Mouse (Mus musculus): Measurements from ENCODE around the gene Tex37.
A peak's percentile ranks its signal among the peaks of the same experiment; 100 is the strongest.

The Tex37 gene

DNA sequence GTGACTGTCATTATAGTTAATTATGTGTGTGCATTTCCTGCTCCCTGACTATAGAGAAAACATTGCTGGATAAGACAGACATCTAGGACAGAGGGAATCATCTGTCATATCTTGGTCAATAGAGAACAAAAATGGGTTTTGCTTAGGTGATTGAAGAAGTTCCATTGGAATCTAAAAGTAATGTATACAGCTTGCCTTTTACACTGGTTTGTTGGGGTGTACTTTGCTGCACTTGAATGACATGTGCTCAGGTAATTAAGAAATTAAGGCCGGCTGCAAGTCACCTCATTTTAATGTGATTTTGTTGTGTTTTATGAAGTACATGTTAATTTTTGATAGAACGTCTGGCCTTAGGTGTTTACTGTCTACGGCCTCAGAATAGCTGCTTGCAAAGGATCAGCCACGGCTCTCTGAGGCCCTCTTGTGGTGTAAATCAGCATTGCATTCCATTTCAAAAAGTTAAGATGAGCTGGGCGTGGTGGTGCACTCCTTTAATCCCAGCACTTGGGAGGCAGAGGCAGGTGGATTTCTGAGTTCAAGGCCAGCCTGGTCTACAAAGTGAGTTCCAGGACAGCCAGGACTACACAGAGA, 37.9 kb downstream of the Tex37 start:
- peak; percentile 66 for DNase-seq

GRCm38 (mm10) chr6:70875017-70875416, 43.7 kb downstream of the Tex37 start:
- DNase-seq: no peak

- DNase-seq: peak; percentile 34
Measured at GRCm38 (mm10) chr6:70874035-70874775, 44.5 kb downstream of the Tex37 start.

DNA sequence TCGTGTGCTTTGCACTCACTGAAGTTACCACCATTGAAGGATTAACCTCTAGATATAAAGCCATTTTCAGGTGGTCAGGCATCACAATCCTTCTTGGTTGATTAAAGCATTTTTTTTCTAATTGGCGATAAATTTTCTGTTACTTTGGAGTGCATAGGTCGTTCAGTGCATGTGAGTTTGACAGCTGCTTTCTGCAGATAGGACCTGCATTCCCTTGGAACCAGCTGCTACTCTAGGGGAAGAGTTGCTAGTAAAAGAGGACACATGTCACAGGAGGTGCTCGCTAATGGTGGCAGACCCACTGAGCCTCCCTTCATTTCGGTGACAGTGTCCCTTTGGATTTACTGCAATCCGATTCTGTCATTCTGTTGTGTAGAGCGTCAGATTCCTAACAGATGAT, 46.2 kb downstream of the Tex37 start:
- no peak for DNase-seq

GRCm38 (mm10) chr6:70872128-70872527, 46.6 kb downstream of the Tex37 start:
- no peak for DNase-seq

GRCm38 (mm10) chr6:70871511-70871980, 47.2 kb downstream of the Tex37 start:
- DNase-seq: no peak

DNA sequence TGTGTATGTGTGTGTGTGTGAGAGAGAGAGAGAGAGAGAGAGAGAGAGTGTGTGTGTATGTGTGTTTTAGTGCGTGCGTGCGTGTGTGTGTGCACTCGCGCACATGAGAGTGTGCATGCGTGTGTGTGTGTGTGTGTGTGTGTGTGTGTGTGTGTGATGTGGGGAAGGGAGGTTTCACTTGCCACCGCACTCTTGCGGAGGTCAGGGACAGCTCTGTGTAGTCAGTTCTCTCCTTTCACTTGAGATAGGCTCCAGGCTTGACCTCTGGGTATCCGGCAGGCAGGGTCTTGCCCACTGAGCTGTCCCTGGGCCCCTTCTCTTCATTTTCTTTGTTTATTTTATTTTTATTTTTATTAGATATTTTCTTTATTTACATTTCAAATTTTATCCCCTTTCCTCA, 51.4 kb downstream of the Tex37 start:
- DNase-seq: no peak

DNA sequence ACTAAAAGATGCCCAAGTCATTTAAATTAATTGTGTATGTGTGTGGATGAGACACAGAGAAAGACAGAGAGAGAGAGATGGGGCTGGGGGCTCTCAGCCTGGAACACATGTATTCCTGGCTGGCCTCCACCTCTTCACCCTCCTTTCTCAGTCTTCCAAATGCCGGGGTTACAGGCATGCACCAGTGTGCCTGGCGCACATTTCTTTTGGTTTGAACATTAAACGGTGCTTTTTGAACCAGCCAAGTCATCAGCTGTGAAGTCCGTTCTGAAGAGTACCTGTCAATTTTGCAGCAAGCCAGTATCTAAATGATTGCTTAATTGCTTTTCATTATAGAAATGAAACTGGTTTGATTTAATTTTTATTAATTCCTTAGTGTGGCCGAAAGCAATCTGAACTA, 52.0 kb downstream of the Tex37 start:
- peak; percentile 60 for DNase-seq

DNA sequence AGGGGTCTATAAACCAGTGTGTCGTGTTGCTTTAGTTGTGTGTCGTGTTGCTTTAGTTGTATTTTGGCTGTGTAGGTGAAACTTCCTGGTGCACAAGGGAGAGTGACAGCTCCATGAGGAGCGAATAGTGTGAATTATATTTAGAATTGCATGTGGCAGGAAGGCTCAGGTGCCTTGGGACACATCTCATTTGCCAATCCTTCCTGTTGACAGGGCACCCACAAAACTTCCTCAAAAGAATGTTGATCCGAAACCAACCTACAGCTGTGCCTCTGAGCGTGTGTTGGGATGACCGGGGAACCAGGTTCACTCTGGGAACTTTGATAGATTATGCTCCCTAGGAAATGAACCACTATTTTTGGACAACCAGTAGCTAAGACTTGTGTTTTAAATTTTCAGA, 54.4 kb downstream of the Tex37 start:
- no peak for DNase-seq
